Mouse (Mus musculus) embryo, embryonic 9.5 days (tissue): ENCODE measurements around the gene Olfr247.
"Not testable (repeated sequence)": the region's sequence is repeated elsewhere in the genome, so short reads cannot be mapped to it uniquely, and the experiment has no call there.

ENCODE experiments used
- DNase-seq: peaks from one replicate; pipeline ENCODE4 v3.0.0-alpha.2; 2017; ENCODE audit errors: extremely low spot score

Gene Olfr247

DNA sequence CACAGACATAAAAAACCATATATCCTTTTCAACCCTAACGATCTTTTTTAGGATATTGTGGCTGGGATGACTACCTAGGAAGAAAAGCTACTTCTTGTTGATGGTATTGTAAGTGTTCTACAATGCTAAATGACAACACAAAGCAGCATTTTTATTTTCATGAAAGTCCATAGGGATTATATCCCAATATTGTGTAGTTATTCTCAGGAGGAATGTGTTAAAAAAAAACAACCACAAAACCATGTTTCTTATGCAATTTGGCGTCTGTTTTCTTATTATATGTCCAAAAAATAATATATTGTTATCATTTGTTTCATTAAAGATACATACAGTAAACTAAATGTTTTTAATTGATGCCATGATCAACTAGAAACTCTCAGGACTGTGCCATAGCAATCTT, at the start of gene Olfr247:
Gene Olfr247, minus strand, starts transcription at position 101 of the 400 bp plus-strand sequence.
- DNase-seq, result not testable (repeated sequence)

DNA sequence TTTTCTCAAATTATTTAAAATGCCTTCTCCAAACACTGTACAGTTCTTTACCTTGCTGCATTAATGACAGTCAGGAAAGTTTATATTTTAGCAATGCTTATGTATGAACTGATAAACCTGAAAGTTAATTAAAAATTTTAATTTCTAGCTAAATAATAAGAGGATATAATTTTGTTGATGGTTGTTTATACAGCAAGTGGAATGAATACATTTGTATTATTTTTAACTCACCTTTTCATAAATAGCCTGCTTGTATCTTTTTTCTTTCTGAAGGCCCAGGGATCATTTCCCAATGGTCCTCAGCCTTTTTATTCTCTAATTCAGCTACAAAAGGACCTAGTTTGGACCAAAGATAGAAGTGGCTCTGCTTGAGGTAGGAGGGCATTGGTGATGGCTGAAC, 36.4 kb upstream of the Olfr247 start, which contains the start of gene Olfr820:
Gene Olfr820, plus strand, starts transcription at position 301 of the 400 bp plus-strand sequence.
- no peak for DNase-seq

DNA sequence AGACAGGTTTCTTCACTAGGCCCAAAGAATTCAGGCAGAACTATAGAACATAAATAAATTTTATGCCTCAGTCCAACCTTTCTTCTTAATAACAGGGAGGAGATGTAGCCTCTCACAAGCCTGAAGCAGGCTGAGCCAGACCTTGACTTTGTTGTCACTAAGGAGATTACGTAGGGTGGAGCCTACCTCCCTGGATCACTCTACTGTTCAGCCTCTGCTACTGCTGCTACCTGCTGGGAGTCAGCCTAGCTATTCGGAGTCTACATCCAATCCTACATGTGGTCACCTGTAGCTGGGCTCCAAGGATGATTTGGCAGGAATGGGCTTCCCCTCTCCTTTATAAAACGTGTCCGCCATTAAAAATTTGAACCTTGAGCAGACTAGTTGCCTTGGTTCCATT, 29.4 kb upstream of the Olfr247 start:
- DNase-seq, result not testable (repeated sequence)

DNA sequence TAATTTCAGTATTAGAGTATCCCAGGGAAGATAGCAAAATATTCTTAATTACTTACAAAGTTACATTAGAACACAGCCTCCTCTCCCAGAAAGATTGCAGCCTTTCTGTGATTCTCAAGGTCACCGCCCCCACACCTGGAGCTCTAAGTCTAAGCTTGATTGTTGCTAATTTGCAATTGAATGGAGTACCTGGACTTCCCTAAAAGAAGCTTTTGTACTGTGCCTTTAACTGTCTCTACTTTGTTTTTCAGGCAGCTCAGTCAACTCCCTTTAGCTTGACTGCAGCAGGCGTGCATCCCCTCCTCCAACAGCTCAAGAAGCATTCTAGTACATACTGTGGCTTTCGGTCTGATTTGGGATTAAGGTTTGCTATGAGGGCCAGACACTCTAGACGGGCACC, 28.2 kb upstream of the Olfr247 start:
- DNase-seq, result not testable (repeated sequence)

- not testable (repeated sequence) for DNase-seq
Measured at GRCm38 (mm10) chr10:129984962-129985361, 9.0 kb upstream of the Olfr247 start, which contains the start of gene Gm10310. Gene Gm10310 (minus strand): TSS chr10:129985062.

GRCm38 (mm10) chr10:129981867-129982266, 5.9 kb upstream of the Olfr247 start:
- not testable (repeated sequence) for DNase-seq

DNA sequence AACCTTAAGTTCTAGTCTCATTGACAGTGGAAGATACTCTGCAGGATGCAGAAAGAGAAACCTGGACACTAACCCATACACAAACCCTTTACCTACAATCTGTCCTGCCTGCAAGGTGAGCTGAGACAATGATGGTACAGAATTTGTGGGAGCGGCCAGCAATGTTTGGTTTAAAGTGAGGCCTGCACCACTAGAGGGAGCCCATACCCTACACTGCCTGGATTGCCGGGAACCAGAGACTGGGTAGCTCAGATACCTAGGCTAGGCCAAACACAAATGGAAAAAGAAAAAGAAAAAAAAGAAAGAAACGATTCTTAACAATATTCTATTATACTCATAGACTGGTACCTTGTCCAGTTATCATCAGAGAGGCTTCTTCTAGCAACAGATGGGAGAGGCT, 2.9 kb downstream of the Olfr247 start:
- not testable (repeated sequence) for DNase-seq

- DNase-seq, result not testable (repeated sequence)
Measured at GRCm38 (mm10) chr10:129967166-129967565, 8.8 kb downstream of the Olfr247 start, which contains the start of gene Olfr819. Gene Olfr819 (minus strand): TSS chr10:129967266.

GRCm38 (mm10) chr10:129966232-129966631, 9.7 kb downstream of the Olfr247 start:
- DNase-seq, result not testable (repeated sequence)

DNA sequence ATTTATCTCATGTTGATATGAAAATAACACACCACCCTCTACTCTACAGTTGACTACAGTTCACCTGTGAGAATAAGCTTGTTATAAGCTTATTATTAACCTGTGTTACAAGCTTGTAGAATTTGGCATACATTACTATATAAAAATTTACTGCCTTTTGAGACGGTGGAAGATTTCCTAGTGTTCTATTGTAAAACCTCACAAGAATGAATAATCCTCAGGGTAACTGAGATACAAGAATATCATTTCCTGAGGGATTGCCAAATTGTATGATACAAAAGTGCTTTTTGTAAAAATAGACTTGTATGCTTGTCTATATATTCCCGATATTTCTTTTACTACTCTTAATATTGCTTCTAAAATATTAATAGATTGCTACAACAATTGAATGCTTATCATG, 26.9 kb downstream of the Olfr247 start, which contains the start of gene Olfr818:
Gene Olfr818, minus strand, starts transcription at position 101 of the 400 bp plus-strand sequence.
- DNase-seq, result no peak
